Mouse (Mus musculus) small intestine, adult 2 months (tissue): ENCODE measurements around the gene Olfr465-ps1.

Experiments used
- CTCF ChIP-seq: fragments of 200-500 bp; IDR thresholded peaks from 2 replicates; pipeline ENCODE4 v1.5.1; 2012; ENCODE audit warnings: low read depth, mild to moderate bottlenecking, control low read depth, inconsistent platforms, low read length, moderate library complexity, mixed read lengths; ENCODE audit not compliant: insufficient replicate concordance, insufficient read length; ENCODE audit errors: extremely low read depth
- POLR2A ChIP-seq: fragments of 200-500 bp; IDR thresholded peaks from 2 replicates; pipeline ENCODE4 v1.6.1; 2012; ENCODE audit warnings: low read depth, mild to moderate bottlenecking, control low read depth, inconsistent platforms, low read length, moderate library complexity

DNA sequence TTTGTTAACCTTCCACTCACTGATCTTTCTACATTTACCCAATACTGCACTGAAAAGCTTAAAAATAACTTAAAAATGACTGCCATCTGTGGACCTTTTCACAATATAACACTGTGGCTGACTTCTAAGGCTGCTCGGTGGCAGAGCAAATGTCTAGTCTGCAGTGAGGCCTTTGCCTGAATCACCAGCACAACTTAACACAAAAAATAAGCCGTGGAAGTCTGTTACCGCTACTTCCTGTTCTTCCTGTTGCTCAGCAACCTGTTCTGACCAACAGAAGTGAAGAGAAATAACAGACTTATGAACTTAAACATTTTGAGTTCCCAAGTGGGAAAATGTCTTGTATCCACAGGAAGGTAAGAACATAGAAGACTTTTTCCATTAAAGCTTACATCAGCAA is 36.7 kb upstream of the Olfr465-ps1 start:
- no peak for TF ChIP-seq POLR2A
- TF ChIP-seq CTCF = no peak
